Mouse (Mus musculus) left cerebral cortex, postnatal 10 days (tissue): ENCODE results near the gene Slc24a4. TPM values are rescaled to one million over a fixed set of nuclear protein-coding genes. Genes with fewer than 3 reads are reported as not detected.
"Not testable (repeated sequence)": the region's sequence is repeated elsewhere in the genome, so short reads cannot be mapped to it uniquely, and the experiment has no call there.

Experiments used
- DNase-seq, 2 experiments: peaks; one replicate each; pipeline ENCODE4 v3.0.0; 2021 to 2022; ENCODE audit warnings: low spot score in 2 of 2, mixed read lengths in 1 of 2; ENCODE audit errors: extremely low spot score in 1 of 2
- intact Hi-C: fragments of 180-260 bp; cut with DNase I; formaldehyde crosslinking; loops from one replicate; pipeline ENCODE4 v1.15.1; 2025
- total RNA-seq, 2 experiments: library from RNA; stranded (reverse); gene quantifications; 2 replicates each; pipeline ENCODE4 v1.2.3; 2021

Gene Slc24a4
- total RNA-seq, 2 experiments from 2014 or later = 14.1 to 15.2 TPM

DNA sequence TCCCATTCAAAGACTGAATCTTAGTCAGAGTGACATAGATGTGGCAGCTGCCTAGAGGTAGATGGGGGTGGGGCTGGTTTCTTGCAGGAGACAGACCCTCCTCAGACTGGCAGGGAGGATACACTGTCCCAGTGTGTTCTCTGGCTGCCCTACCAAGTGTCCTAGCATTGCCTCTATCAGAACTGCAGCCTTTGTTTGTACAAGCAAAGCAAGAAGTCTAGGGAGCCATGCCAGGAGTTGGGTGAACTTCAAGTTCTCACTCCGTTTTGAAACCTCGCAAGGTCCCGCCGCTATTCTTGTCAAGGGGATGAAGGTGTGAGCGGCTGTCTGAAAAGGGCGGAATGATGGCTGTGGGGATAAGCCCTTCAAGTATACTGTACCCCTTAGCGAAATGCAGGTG is 22.7 kb downstream of the Slc24a4 start:
- DNase-seq = no peak
- intact Hi-C loops = no loop called here

GRCm38 (mm10) chr12:102153796-102154195 is 25.3 kb downstream of the Slc24a4 start:
- no peak for DNase-seq
- intact Hi-C loops = no loop called here

GRCm38 (mm10) chr12:102154815-102155214 is 26.3 kb downstream of the Slc24a4 start:
- intact Hi-C loops = no loop called here

GRCm38 (mm10) chr12:102164632-102165031 is 36.1 kb downstream of the Slc24a4 start:
- intact Hi-C loops = no loop called here
- no peak for DNase-seq

More at GRCm38 (mm10) chr12:102154815-102155214, 26.3 kb downstream of the Slc24a4 start:
- no peak for DNase-seq

DNA sequence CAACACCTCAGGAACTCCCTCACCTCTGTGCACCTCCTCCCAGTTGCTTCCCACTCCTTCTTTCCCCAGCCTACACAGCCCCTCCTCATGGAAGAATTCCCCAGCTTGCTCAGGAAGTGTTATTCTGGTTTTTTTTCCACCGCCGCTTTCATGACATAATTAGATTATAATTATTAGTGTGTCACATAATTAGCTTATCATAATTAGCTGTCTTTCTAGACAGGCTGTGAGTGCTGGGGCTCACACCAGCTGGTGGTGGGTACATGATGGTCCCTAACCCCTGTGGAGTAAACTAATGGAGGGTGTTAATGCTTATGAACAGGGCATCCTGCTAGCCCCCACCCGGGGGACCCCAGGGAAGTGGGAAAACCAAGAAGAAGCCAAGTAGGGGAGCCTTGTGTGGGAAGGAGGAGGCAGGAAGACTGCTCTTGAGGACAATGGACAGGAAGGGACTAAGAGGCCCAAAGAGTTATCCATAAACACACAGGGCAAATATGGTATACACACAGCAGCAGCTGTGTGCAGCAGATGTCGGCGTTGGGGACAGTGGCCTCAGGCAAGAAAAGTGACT is 38.2 kb downstream of the Slc24a4 start:
- intact Hi-C loops = no loop called here
- peak in 1 of 2 experiments; percentile 42 for DNase-seq

DNA sequence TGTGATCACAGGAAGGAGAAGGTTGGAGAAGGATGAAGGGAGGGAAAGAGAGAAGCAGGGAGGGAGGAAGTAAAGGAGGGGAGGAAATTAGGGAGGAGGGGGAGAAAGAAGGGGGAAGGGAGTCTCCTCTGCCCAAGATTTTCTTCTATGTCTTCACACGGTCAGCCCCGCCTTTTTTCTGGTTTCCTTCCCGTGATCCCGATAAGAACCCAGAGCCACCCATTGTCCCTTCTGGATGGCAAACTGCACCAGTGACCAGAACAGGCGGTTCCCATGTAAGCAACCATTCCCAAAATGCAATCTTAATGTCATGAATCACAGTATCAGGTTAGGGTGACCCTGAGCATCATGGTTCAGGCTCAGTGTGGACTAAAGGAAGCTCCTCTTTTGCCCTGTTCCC is 38.8 kb downstream of the Slc24a4 start:
- DNase-seq = no peak
- intact Hi-C loops = no loop called here

DNA sequence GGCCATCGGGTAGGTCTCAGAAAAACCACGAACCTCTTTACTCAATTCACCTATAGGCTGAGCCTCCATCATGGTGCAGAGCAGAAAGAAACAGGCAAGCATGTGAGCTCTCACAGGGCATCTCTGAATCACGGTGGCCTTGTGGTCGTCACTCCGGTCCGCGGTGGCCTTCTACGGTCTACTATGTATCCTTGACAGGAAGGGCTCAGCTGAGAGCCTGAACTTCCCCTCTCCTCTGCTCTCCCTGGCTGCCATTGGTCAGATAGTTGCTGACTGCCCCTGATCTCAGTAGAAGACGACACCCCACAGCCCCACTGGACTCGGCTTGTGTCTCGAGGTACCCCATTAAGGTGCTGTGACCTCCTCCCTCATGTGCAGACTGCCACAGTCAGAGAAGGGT is 44.2 kb downstream of the Slc24a4 start:
- intact Hi-C loops = no loop called here
- DNase-seq = no peak

DNA sequence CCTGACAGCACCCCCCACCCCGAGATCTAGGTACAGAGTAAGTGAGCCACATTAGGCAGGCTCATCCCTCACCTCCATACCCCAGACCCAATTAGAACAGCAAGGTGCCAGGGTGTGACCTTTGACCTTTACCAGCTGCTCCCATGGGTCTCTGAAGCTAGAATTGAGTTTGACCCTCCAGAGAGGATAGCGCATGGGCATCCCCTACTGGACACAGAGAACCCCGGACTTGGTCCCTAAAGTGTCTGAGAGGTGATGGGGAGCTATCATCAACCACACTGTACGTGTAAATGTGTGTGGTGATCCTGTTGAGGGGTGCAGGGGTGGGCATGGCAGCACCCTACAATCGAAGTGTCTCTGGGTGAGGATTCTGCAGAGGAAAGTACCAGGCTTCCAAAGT is 44.8 kb downstream of the Slc24a4 start:
- intact Hi-C loops = no loop called here
- no peak for DNase-seq

GRCm38 (mm10) chr12:102180371-102181074 is 52.0 kb downstream of the Slc24a4 start:
- no peak for DNase-seq
- intact Hi-C loops = loop anchor here (5.0 kb wide), 1 partner anchor 183 kb away; no protein-coding TSS in a partner anchor

GRCm38 (mm10) chr12:102181799-102182357 is 53.3 kb downstream of the Slc24a4 start:
- intact Hi-C loops = loop anchor here (5.0 kb wide), 1 partner anchor 185 kb away; no protein-coding TSS in a partner anchor
- peak in 1 of 2 experiments; percentile 64 for DNase-seq

DNA sequence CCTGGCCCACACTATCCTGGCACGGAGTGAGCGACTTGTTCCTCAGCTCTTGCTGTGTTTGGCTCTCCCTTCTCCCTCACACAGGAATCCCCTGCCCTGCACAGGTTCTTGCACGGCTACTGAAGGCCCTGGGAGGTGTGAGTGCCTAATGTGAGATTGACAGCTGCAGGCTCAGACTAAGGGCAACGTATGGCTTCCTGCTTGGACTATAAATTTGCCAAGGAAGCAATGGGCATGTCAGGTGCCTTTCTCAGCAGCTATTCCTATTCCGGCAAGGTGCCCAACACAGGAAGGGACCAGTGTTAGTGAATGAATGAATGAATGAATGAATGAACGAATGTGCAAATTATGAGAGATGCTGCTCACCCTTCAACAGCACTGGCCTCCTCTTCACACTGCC is 54.1 kb downstream of the Slc24a4 start:
- intact Hi-C loops = loop anchor here (5.0 kb wide), 1 partner anchor 185 kb away; no protein-coding TSS in a partner anchor
- DNase-seq = no peak

DNA sequence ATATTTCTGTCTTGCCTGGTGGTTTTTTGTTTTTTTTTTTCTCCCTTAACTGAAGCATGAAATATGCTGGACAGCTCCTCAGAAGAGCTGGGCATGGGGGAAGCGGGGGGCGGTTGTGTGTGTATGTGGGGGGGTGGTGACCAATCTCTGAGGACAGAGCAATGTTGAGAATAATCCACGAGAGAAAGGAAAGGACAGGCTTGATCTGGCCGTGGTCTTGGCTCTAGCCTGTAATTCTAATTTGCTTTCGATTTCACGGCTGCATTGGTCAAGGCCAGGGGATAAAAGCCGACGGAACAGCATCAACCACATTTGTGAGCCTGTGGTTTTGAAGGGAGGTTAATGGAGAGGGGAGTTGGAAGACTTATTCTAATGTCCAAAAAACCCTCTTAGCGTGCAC is 54.7 kb downstream of the Slc24a4 start:
- intact Hi-C loops = loop anchor here (5.0 kb wide), 1 partner anchor 186 kb away; no protein-coding TSS in a partner anchor
- no peak for DNase-seq

- DNase-seq = peak in 1 of 2 experiments; percentile 49
These were observed 62.3 kb downstream of the Slc24a4 start for GRCm38 (mm10) chr12:102190820-102191219.

GRCm38 (mm10) chr12:102201516-102201915 is 73.0 kb downstream of the Slc24a4 start:
- intact Hi-C loops = no loop called here
- DNase-seq = peak in 1 of 2 experiments; percentile 34

More at GRCm38 (mm10) chr12:102190820-102191219, 62.3 kb downstream of the Slc24a4 start:
- intact Hi-C loops = no loop called here

DNA sequence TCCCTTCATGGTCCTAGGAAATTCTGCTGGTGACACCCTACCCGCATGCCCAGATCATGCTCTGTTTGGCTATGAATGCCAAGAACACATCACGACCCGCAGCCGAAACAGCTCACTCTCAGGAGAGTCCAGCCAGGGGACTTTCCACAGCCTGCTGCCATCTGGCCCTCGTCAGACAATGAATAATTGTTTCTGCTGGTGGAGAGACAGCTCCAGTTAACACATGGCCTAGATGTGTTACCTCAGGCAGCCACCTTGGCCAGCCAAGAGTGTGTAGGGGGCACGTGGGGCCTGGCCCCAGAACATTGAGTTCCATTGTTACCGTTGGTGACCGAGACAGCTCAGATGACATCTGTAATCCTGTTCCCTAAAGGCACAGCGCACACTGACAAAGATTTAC is 74.4 kb downstream of the Slc24a4 start:
- intact Hi-C loops = no loop called here
- no peak for DNase-seq

- DNase-seq = no peak
- intact Hi-C loops = no loop called here
These were observed 77.9 kb downstream of the Slc24a4 start for GRCm38 (mm10) chr12:102206471-102206870.

DNA sequence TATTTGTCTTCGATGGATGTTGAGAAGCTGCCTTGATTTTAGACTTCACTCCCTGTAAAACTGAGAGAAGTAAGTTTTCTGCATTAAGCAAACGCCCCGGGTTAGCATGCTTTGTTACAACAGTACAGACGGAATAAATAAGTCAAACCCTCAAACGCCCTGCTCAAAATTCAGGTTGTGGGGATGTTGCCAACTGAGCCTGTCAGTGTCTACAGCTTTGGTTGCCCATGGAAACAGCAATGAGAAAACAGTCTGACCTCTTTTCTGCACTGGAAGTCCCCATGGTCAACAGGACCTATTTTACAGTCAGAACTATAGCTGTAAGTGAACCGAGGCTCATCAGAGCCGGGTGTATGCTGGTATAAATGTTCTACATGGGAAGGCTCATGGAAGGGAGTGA is 78.7 kb downstream of the Slc24a4 start:
- no peak for DNase-seq
- intact Hi-C loops = no loop called here

DNA sequence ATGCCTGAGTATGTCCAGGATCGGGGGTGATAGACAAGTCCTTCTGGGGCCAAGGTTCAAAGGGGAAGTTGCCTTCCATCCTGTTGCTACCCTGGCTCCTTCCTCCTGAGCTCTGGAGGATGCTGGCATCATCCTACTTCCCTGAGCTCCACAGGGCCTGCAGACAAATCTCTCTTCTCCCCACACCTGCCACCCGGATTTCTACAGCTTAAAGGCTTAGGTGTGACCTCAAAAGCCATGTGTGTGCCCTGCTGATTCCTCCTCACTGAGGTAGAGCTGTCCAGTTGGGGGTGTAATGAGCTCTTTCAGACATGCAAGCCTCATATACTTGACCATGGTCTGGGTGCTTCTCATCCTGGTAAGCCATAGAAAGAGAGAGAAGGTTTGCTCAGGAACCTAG is 82.3 kb downstream of the Slc24a4 start:
- intact Hi-C loops = no loop called here
- DNase-seq = no peak

- DNase-seq = no peak
- intact Hi-C loops = no loop called here
These were observed 94.9 kb downstream of the Slc24a4 start for GRCm38 (mm10) chr12:102223404-102223803.

GRCm38 (mm10) chr12:102224112-102224511 is 95.6 kb downstream of the Slc24a4 start:
- DNase-seq, intact Hi-C loops: not testable (repeated sequence)
